Mouse (Mus musculus) bone marrow, adult 2 months (tissue): Measurements from ENCODE around the gene Car4. TPM values are rescaled to one million over a fixed set of nuclear protein-coding genes. Genes with fewer than 3 reads are reported as not detected.

Experiments used
- H3K27ac ChIP-seq: fragments of 200-500 bp; 2 replicates; pipeline ENCODE4 v1.5.1; 2012; ENCODE audit warnings: low read depth, mild to moderate bottlenecking, control low read depth, inconsistent platforms, low read length; ENCODE audit not compliant: control insufficient read depth, poor library complexity, insufficient read depth
- H3K4me1 ChIP-seq: fragments of 200-500 bp; 2 replicates; pipeline ENCODE4 v1.6.1; 2011; ENCODE audit warnings: low read length; ENCODE audit not compliant: control insufficient read depth, insufficient read depth
- H3K4me3 ChIP-seq: fragments of 200-500 bp; replicated peaks from 2 replicates; pipeline ENCODE3; 2011; ENCODE audit warnings: mild to moderate bottlenecking, low read depth, low read length, control low read depth; ENCODE audit not compliant: control insufficient read depth
- CTCF ChIP-seq: fragments of 200-500 bp; IDR thresholded peaks from 2 replicates; pipeline ENCODE4 v1.5.1; 2011; ENCODE audit warnings: low read length, control low read depth; ENCODE audit not compliant: control insufficient read depth, insufficient read depth
- POLR2A ChIP-seq: fragments of 200-500 bp; IDR thresholded peaks from 2 replicates; pipeline ENCODE4 v1.6.1; 2011; ENCODE audit warnings: low read depth, mild to moderate bottlenecking, control low read depth, low read length, borderline replicate concordance; ENCODE audit not compliant: control insufficient read depth
- WGBS: fragments of 180-500 bp; shearing (Covaris S2); methylation state at CpG from one replicate; pipeline ENCODE4 v1.1.7; 2018; 5-methylcytosine and 5-hydroxymethylcytosine counted together
- polyA plus RNA-seq: library from polyadenylated mRNA; stranded (reverse); fragments of >200 nt; gene quantifications from 2 replicates; pipeline ENCODE4 v1.2.4, GENCODE M21; 2011; ENCODE audit warnings: low replicate concordance; ENCODE audit not compliant: missing spikeins, insufficient read depth, insufficient read length

The Car4 gene
- polyA plus RNA-seq, result not detected in 2 replicates

GRCm38 (mm10) chr11:84957591-84958270, at the start of gene Car4:
Gene Car4, plus strand, starts transcription at chr11:84957786.
- WGBS, result 7% methylated on average over 49 of the region's 49 CpGs
- Histone ChIP-seq H3K27ac (no peak within 1 kb of the TSS), H3K4me3 (no peak within 1 kb of the TSS), H3K4me1 (no peaks in the 10 kb centered on the region)
- TF ChIP-seq POLR2A (no peak), CTCF (no peak)

- no peak for TF ChIP-seq POLR2A
- no peak for TF ChIP-seq CTCF
- H3K4me3 ChIP-seq, result no peak overlapping the region
- H3K4me1 ChIP-seq, result no peaks in the 10 kb centered on the region
- 93% methylated on average over 6 of the region's 6 CpGs for WGBS
- no peak overlapping the region for H3K27ac ChIP-seq
These were observed 49.1 kb upstream of the Car4 start for GRCm38 (mm10) chr11:84908480-84908879.

- Histone ChIP-seq H3K27ac (no peak overlapping the region), H3K4me3 (no peak overlapping the region), H3K4me1 (no peaks in the 10 kb centered on the region)
- TF ChIP-seq CTCF, result no peak
- WGBS, result 96% methylated on average over 4 of the region's 4 CpGs
These were observed 47.2 kb upstream of the Car4 start for GRCm38 (mm10) chr11:84910411-84910810.

GRCm38 (mm10) chr11:84914673-84915072, 42.9 kb upstream of the Car4 start:
- Histone ChIP-seq H3K4me1 (no peaks in the 10 kb centered on the region; the same call in 1 of the 2 replicates), H3K27ac (no peak overlapping the region), H3K4me3 (no peak overlapping the region)
- 80% methylated on average over 5 of the region's 5 CpGs for WGBS
- TF ChIP-seq POLR2A (no peak), CTCF (peak; percentile 23; the same call in 1 of the 2 replicates)

- peak within 1 kb of the TSS; percentile 81 for H3K4me3 ChIP-seq
- 5% methylated on average over 34 of the region's 34 CpGs for WGBS
- TF ChIP-seq POLR2A (peak; percentile 25; the same call in 1 of the 2 replicates), CTCF (no peak)
- H3K4me1 ChIP-seq, result no peaks in the 10 kb centered on the region; the same call in 1 of the 2 replicates
- H3K27ac ChIP-seq, result no peak within 1 kb of the TSS
These were observed 41.4 kb upstream of the Car4 start, which contains the start of gene Znhit3 for GRCm38 (mm10) chr11:84916053-84916702. Gene Znhit3, minus strand, starts transcription at chr11:84916366.

- TF ChIP-seq POLR2A (no peak), CTCF (no peak)
- Histone ChIP-seq H3K4me1 (no peaks in the 10 kb centered on the region; the same call in 1 of the 2 replicates), H3K27ac (no peak overlapping the region), H3K4me3 (no peak overlapping the region)
- WGBS, result 70% methylated on average over 7 of the region's 7 CpGs
These were observed 40.8 kb upstream of the Car4 start for GRCm38 (mm10) chr11:84916703-84917300.

GRCm38 (mm10) chr11:84918425-84918824, 39.2 kb upstream of the Car4 start:
- Histone ChIP-seq H3K27ac (no peak overlapping the region), H3K4me1 (no peaks in the 10 kb centered on the region; the same call in 1 of the 2 replicates), H3K4me3 (no peak overlapping the region)
- TF ChIP-seq POLR2A, result no peak
- TF ChIP-seq CTCF, result peak; percentile 91
- 8% methylated on average over 16 of the region's 16 CpGs for whole genome bisulfite sequencing

GRCm38 (mm10) chr11:84919276-84919675, 38.3 kb upstream of the Car4 start:
- WGBS, result 20% methylated on average over 3 of the region's 3 CpGs
- no peak overlapping the region for H3K4me3 ChIP-seq
- H3K27ac ChIP-seq, result no peak overlapping the region
- TF ChIP-seq POLR2A (no peak), CTCF (peak; percentile 48; the same call in 1 of the 2 replicates)
- H3K4me1 ChIP-seq, result no peaks in the 10 kb centered on the region; the same call in 1 of the 2 replicates
